Comparison of ENCODE assay signal across 18 mouse cellular contexts in the genomic region with DNA sequence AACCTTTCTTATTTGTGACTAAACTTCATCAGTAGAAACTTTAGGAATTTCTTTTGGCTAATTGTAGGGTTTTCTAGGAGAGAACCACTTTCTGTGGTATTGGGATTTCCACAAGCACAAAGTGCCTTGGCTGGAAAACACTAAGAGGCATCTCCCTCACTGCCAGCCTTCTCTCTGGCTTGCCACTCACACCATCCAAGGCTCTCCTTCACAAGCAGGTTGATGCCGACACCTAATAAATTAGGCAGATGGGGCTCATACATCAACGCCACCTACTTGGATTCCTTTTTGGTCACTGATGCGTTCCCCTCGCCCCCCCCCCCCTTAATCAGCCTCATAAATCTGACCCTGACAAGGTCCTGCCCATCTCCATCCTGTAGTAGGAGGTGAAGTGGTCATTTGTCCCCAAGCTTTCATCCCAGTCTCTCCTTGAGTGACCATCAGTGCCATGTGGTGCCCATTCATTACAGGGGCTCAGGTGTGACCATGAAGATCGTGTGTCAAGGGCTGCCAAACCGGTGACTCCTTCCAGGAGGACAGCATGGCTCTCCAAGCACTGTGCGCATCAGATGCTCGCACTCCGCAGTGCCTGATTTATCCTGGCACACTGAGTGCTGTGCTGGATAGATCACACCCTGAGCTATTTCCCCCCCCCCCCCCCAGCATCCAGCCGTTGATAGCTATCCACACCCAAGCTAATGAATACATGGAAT. TPM values are rescaled to one million over a fixed set of nuclear protein-coding genes. Genes with fewer than 3 reads are reported as not detected.
DNase-seq lines count a peak whose midpoint lies in the region; ATAC-seq and TF ChIP-seq lines count a peak whose summit lies in the region.
"Had no signal": no experiment of that assay in that cellular context is flagged by ENCODE, and none has a peak within 500 bp of the region (broad histone marks: within the 10 kb centered on the region; RNA-seq: fewer than 3 reads in every experiment).

No protein-coding gene starts in this region.

- H3K36me3 ChIP-seq in kidney, embryonic 16.5 days (ENCODE audit: insufficient read depth, low read length): no peaks in the 10 kb centered on the region
- no peaks in the 10 kb centered on the region for H3K36me3 ChIP-seq in kidney, adult 2 months (ENCODE audit: control insufficient read depth, insufficient read depth, low read length)
- no peaks in the 10 kb centered on the region for H3K36me3 ChIP-seq in intestine, embryonic 16.5 days (ENCODE audit: control insufficient read depth, insufficient read depth, low read length)
- H3K36me3 ChIP-seq: embryonic facial prominence, embryonic 13.5 days; limb, embryonic 13.5 days had no signal

- no peaks in the 10 kb centered on the region for H3K27me3 ChIP-seq in kidney, embryonic 16.5 days (ENCODE audit: insufficient read depth, low read length)
- no peaks in the 10 kb centered on the region for H3K27me3 ChIP-seq in kidney, adult 2 months (replicated peaks; ENCODE audit: control insufficient read depth, insufficient read depth, low read length)
- H3K27me3 ChIP-seq in intestine, embryonic 16.5 days (replicated peaks; ENCODE audit: control insufficient read depth, insufficient read depth, low read length): no peaks in the 10 kb centered on the region
- H3K27me3 ChIP-seq: embryonic facial prominence, embryonic 13.5 days; limb, embryonic 13.5 days had no signal

- H3K4me1 ChIP-seq in kidney, embryonic 16.5 days (ENCODE audit: insufficient read depth, low read length): 0 out of 2 replicates have a peak, but pooled peaks cover 2% of the 10 kb centered on the region
- H3K4me1 ChIP-seq in kidney, adult 2 months (ENCODE audit: control insufficient read depth, insufficient read depth, low read length): no peaks in the 10 kb centered on the region
- H3K4me1 ChIP-seq in intestine, embryonic 16.5 days (ENCODE audit: control insufficient read depth, insufficient read depth, low read length): no peaks in the 10 kb centered on the region
- H3K4me1 ChIP-seq: embryonic facial prominence, embryonic 13.5 days; limb, embryonic 13.5 days had no signal

- no peak overlapping the region for H3K27ac ChIP-seq in kidney, embryonic 16.5 days (ENCODE audit: low read length)
- H3K27ac ChIP-seq in kidney, adult 2 months (ENCODE audit: insufficient read depth, low read depth, low read length): no peak overlapping the region
- no peak overlapping the region for H3K27ac ChIP-seq in intestine, embryonic 16.5 days (ENCODE audit: low read length)
- H3K27ac ChIP-seq: embryonic facial prominence, embryonic 13.5 days; limb, embryonic 13.5 days; liver, embryonic 14.5 days had no signal

- no peak overlapping the region for H3K4me2 ChIP-seq in kidney, embryonic 16.5 days (replicated peaks; ENCODE audit: low read depth, low read length)
- no peak overlapping the region for H3K4me2 ChIP-seq in intestine, embryonic 16.5 days (ENCODE audit: low read depth, low read length)
- H3K4me2 ChIP-seq: embryonic facial prominence, embryonic 13.5 days; limb, embryonic 13.5 days had no signal

- intact Hi-C loops in gastrocnemius, postnatal 36 days (cut with DNase I): no loop called here

- WGBS in kidney, embryonic 16.5 days: 21% methylated on average over 10 of the region's 10 CpGs
- WGBS in kidney, adult 2 months: 48% methylated on average over 10 of the region's 10 CpGs
- 50% methylated on average over 10 of the region's 10 CpGs for WGBS in intestine, embryonic 16.5 days

- no peak overlapping the region for H3K4me3 ChIP-seq in kidney, embryonic 16.5 days (ENCODE audit: low read length)
- no peak overlapping the region for H3K4me3 ChIP-seq in kidney, adult 2 months (ENCODE audit: insufficient read depth, low read depth, low read length)
- no peak overlapping the region for H3K4me3 ChIP-seq in intestine, embryonic 16.5 days (ENCODE audit: low read length)
- H3K4me3 ChIP-seq: embryonic facial prominence, embryonic 13.5 days; limb, embryonic 13.5 days; myocyte had no signal

- TF ChIP-seq CTCF in kidney, adult 2 months (conservative IDR thresholded peaks at IDR 0.05; ENCODE audit: insufficient read depth, insufficient read length, low read depth, low read length): no peak

- no peak for TF ChIP-seq POLR2A in kidney, adult 2 months (IDR thresholded peaks at IDR 0.05; ENCODE audit: low read depth, low read length)

- no peak overlapping the region for H3K9ac ChIP-seq in kidney, embryonic 16.5 days (replicated peaks; ENCODE audit: low read length)
- H3K9ac ChIP-seq in intestine, embryonic 16.5 days (ENCODE audit: low read depth, low read length): no peak overlapping the region
- H3K9ac ChIP-seq: embryonic facial prominence, embryonic 13.5 days; limb, embryonic 13.5 days; liver, embryonic 14.5 days had no signal

- peak; percentile 89 for ATAC-seq in kidney, embryonic 16.5 days (ENCODE audit: low FRiP score, low TSS enrichment)
- ATAC-seq in intestine, embryonic 16.5 days: no peak

- H3K9me3 ChIP-seq in kidney, embryonic 16.5 days (ENCODE audit: low read length): no peaks in the 10 kb centered on the region
- H3K9me3 ChIP-seq in intestine, embryonic 16.5 days (ENCODE audit: control insufficient read depth, low read length): no peaks in the 10 kb centered on the region
- H3K9me3 ChIP-seq: embryonic facial prominence, embryonic 13.5 days; limb, embryonic 13.5 days had no signal

- DNase-seq in gastrocnemius, postnatal 25 days: peak; percentile 19
- DNase-seq in gastrocnemius, postnatal 36 days: no peak
- DNase-seq in kidney, adult 2 months: no peak
- DNase-seq in brain, adult 2 months (ENCODE audit: low read depth, low spot score): peak; percentile 67
- peak; percentile 56 for DNase-seq in cerebellum, adult 9-11 months
- DNase-seq: adrenal gland, postnatal 25 days; heart, adult 18-20 months; kidney, postnatal 14 days; layer of hippocampus, adult 9-11 months; retina, postnatal 1 day; right cerebral cortex, postnatal 4 days; thymus, postnatal 36 days had no signal

RNA-seq across cellular contexts. Expression of a gene that starts 8.5 kb away (rescaled TPM):
- total RNA-seq in gastrocnemius, postnatal 25 days (2021): under 1 TPM; 0.20 to 0.27 TPM
- total RNA-seq in gastrocnemius, postnatal 36 days (2021): under 1 TPM; 0.25 to 0.26 TPM
- 16.8 and 17.8 TPM in 2 replicates for polyA plus RNA-seq in kidney, embryonic 16.5 days (2015; fragmentation: Nextera tagmentation; extraction: Ambion mirVana)
- 19.9 and 25.9 TPM in 2 replicates for polyA plus RNA-seq in kidney, adult 2 months (2012; rRNA removed)
- polyA plus RNA-seq in intestine, embryonic 16.5 days (2015; fragmentation: Nextera tagmentation; extraction: Ambion mirVana): 1.4 and 1.6 TPM in 2 replicates
- polyA plus RNA-seq: myocyte had no signal

Comparison
In these comparisons a context has a peak if more than half of its experiments do, and no peak if none do; other contexts are left out.
1. DNase-seq: peak in gastrocnemius, postnatal 25 days (single experiment), brain, adult 2 months (single experiment) and cerebellum, adult 9-11 months (single experiment); none in gastrocnemius, postnatal 36 days (0 of 2) and kidney, adult 2 months (single experiment).